Mouse (Mus musculus) hindbrain, postnatal 0 days (tissue): ENCODE results near the gene Smim20. TPM values are rescaled to one million over a fixed set of nuclear protein-coding genes. Genes with fewer than 3 reads are reported as not detected.

Experiments used
- ATAC-seq: fragments of 200-750 bp; cut with Nextera tagmentation; 2 replicates; pipeline ENCODE4 v1.8.0; 2017; ENCODE audit warnings: mild to moderate bottlenecking, moderate TSS enrichment, moderate library complexity
- DNase-seq: peaks from one replicate; pipeline ENCODE4 v3.0.0-alpha.2; 2015; ENCODE audit warnings: low spot score
- H3K27ac ChIP-seq: fragments of 300-500 bp; sonication (generic); 2 replicates; pipeline ENCODE4 v1.5.1; 2014; ENCODE audit warnings: mild to moderate bottlenecking
- H3K27me3 ChIP-seq: fragments of 300-500 bp; sonication (generic); 2 replicates; pipeline ENCODE4 v1.6.1; 2014; ENCODE audit warnings: low read length, mixed read lengths; ENCODE audit not compliant: insufficient read depth
- H3K36me3 ChIP-seq: fragments of 300-500 bp; sonication (generic); 2 replicates; pipeline ENCODE4 v1.6.1; 2014; ENCODE audit warnings: low read length, mixed read lengths; ENCODE audit not compliant: insufficient read depth
- H3K4me1 ChIP-seq: fragments of 300-500 bp; sonication (generic); 2 replicates; pipeline ENCODE4 v1.6.1; 2014; ENCODE audit warnings: antibody characterized with exemption, low read length, mixed read lengths; ENCODE audit not compliant: insufficient read depth
- H3K4me2 ChIP-seq: fragments of 300-500 bp; sonication (generic); 2 replicates; pipeline ENCODE4 v1.6.1; 2014; ENCODE audit warnings: low read depth, mild to moderate bottlenecking, low read length, moderate library complexity, mixed read lengths
- H3K4me3 ChIP-seq: fragments of 300-500 bp; sonication (generic); 2 replicates; pipeline ENCODE4 v1.5.1; 2014; ENCODE audit warnings: low read length
- H3K9ac ChIP-seq: fragments of 300-500 bp; sonication (generic); replicated peaks from 2 replicates; pipeline ENCODE4 v1.6.1; 2014; ENCODE audit warnings: mild to moderate bottlenecking, low read length, moderate library complexity, mixed read lengths
- H3K9me3 ChIP-seq: fragments of 300-500 bp; sonication (generic); 2 replicates; pipeline ENCODE4 v1.6.1; 2016; ENCODE audit warnings: low read length, mixed read lengths
- CTCF ChIP-seq: IDR thresholded peaks from 2 replicates; pipeline ENCODE4 v1.5.1; 2016; ENCODE audit warnings: antibody characterized with exemption, control low read depth, low read depth
- WGBS: fragments of 180-500 bp; shearing (Covaris S2); extraction: QIAGEN DNeasy Blood & Tissue Kit; methylation state at CpG from one replicate; pipeline ENCODE4 v1.1.7; 2014; 5-methylcytosine and 5-hydroxymethylcytosine counted together
- polyA plus RNA-seq: library from polyadenylated mRNA; unstranded; fragments of >200 nt; fragmentation: Nextera tagmentation; extraction: Ambion mirVana; gene quantifications from 2 replicates; pipeline ENCODE4 v1.2.1, GENCODE M21; 2015
- total RNA-seq: library from RNA; depleted of rRNA; stranded (reverse); fragments of >200 nt; gene quantifications from 2 replicates; pipeline ENCODE4 v1.2.3, GENCODE M21; 2014

Smim20 gene
- total and polyA plus RNA-seq, 2 experiments from 2014 or later, result 42.8 to 88.3 TPM

- H3K4me3 ChIP-seq, result no peak overlapping the region
- no peaks in the 10 kb centered on the region for H3K36me3 ChIP-seq
- H3K27ac ChIP-seq, result no peak overlapping the region
- ATAC-seq (peak; percentile 86), DNase-seq (peak; percentile 53)
- WGBS, result 48% methylated on average over 4 of the region's 4 CpGs
- no peaks in the 10 kb centered on the region; the same call in 1 of the 2 replicates for H3K27me3 ChIP-seq
- no peaks in the 10 kb centered on the region for H3K9me3 ChIP-seq
- H3K4me2 ChIP-seq, result no peak overlapping the region
- no peak for TF ChIP-seq CTCF
- H3K4me1 ChIP-seq, result 0 out of 2 replicates have a peak, but pooled peaks cover 4% of the 10 kb centered on the region
- no peak overlapping the region for H3K9ac ChIP-seq
These were observed 17.3 kb upstream of the Smim20 start for GRCm38 (mm10) chr5:53249431-53250061.

GRCm38 (mm10) chr5:53254154-53254553, 12.7 kb upstream of the Smim20 start:
- TF ChIP-seq CTCF, result no peak
- 54% methylated on average over 5 of the region's 5 CpGs for WGBS

GRCm38 (mm10) chr5:53254821-53255220, 12.1 kb upstream of the Smim20 start:
- WGBS, result 60% methylated on average over 3 of the region's 3 CpGs
- H3K4me1 ChIP-seq, result peaks cover 9% of the 10 kb centered on the region; the same call in 1 of the 2 replicates
- ATAC-seq, result no peak
- no peak for DNase-seq
- H3K4me2 ChIP-seq, result no peak overlapping the region
- H3K4me3 ChIP-seq, result no peak overlapping the region
- H3K36me3 ChIP-seq, result no peaks in the 10 kb centered on the region
- H3K27me3 ChIP-seq, result no peaks in the 10 kb centered on the region; the same call in 1 of the 2 replicates
- no peak overlapping the region for H3K9ac ChIP-seq
- H3K27ac ChIP-seq, result no peak overlapping the region
- H3K9me3 ChIP-seq, result no peaks in the 10 kb centered on the region
- no peak for TF ChIP-seq CTCF

More at GRCm38 (mm10) chr5:53254154-53254553, 12.7 kb upstream of the Smim20 start:
- Histone ChIP-seq H3K27me3 (no peaks in the 10 kb centered on the region; the same call in 1 of the 2 replicates), H3K4me1 (peaks cover 9% of the 10 kb centered on the region; the same call in 1 of the 2 replicates), H3K4me2 (no peak overlapping the region), H3K9me3 (no peaks in the 10 kb centered on the region), H3K36me3 (no peaks in the 10 kb centered on the region), H3K27ac (no peak overlapping the region), H3K9ac (no peak overlapping the region), H3K4me3 (no peak overlapping the region)
- DNase-seq (no peak), ATAC-seq (no peak)

GRCm38 (mm10) chr5:53258038-53258786, 8.7 kb upstream of the Smim20 start:
- Histone ChIP-seq H3K27me3 (no peaks in the 10 kb centered on the region), H3K27ac (no peak overlapping the region), H3K9ac (peak overlapping the region; percentile 37), H3K4me2 (peak overlapping the region; percentile 71), H3K36me3 (no peaks in the 10 kb centered on the region), H3K4me3 (peak overlapping the region; percentile 33), H3K4me1 (peaks cover 9% of the 10 kb centered on the region; the same call in 1 of the 2 replicates), H3K9me3 (no peaks in the 10 kb centered on the region)
- WGBS, result 4% methylated on average over 29 of the region's 29 CpGs
- ATAC-seq (peak; percentile 55), DNase-seq (peak; percentile 67)
- TF ChIP-seq CTCF, result peak; percentile 45

- no peak overlapping the region for H3K9ac ChIP-seq
- WGBS, result 64% methylated on average over 5 of the region's 5 CpGs
- no peak overlapping the region for H3K4me3 ChIP-seq
- H3K27ac ChIP-seq, result no peak overlapping the region
- ATAC-seq (no peak), DNase-seq (no peak)
- no peak for TF ChIP-seq CTCF
- no peaks in the 10 kb centered on the region for H3K27me3 ChIP-seq
- no peak overlapping the region for H3K4me2 ChIP-seq
- H3K9me3 ChIP-seq, result no peaks in the 10 kb centered on the region
- H3K4me1 ChIP-seq, result peaks cover 9% of the 10 kb centered on the region; the same call in 1 of the 2 replicates
- no peaks in the 10 kb centered on the region for H3K36me3 ChIP-seq
These were observed 7.0 kb upstream of the Smim20 start for GRCm38 (mm10) chr5:53259894-53260293.

GRCm38 (mm10) chr5:53261999-53262398, 4.9 kb upstream of the Smim20 start:
- Histone ChIP-seq H3K27ac (no peak overlapping the region), H3K36me3 (no peaks in the 10 kb centered on the region), H3K4me1 (peaks cover 9% of the 10 kb centered on the region; the same call in 1 of the 2 replicates), H3K4me2 (no peak overlapping the region), H3K27me3 (no peaks in the 10 kb centered on the region), H3K9me3 (no peaks in the 10 kb centered on the region), H3K4me3 (no peak overlapping the region), H3K9ac (no peak overlapping the region)
- DNase-seq (no peak), ATAC-seq (no peak)
- TF ChIP-seq CTCF, result no peak
- 88% methylated on average over 10 of the region's 10 CpGs for WGBS
